Mouse (Mus musculus) CD4-positive, CD25-positive, alpha-beta regulatory T cell, adult 2 months (primary cell): ENCODE measurements around the gene Zfp874b.
"Not testable (repeated sequence)": the region's sequence is repeated elsewhere in the genome, so short reads cannot be mapped to it uniquely, and the experiment has no call there.

Experiments
- DNase-seq: peaks from one replicate; pipeline ENCODE4 v3.0.0-alpha.2; 2012; ENCODE audit warnings: low read depth, low spot score

Zfp874b gene

DNA sequence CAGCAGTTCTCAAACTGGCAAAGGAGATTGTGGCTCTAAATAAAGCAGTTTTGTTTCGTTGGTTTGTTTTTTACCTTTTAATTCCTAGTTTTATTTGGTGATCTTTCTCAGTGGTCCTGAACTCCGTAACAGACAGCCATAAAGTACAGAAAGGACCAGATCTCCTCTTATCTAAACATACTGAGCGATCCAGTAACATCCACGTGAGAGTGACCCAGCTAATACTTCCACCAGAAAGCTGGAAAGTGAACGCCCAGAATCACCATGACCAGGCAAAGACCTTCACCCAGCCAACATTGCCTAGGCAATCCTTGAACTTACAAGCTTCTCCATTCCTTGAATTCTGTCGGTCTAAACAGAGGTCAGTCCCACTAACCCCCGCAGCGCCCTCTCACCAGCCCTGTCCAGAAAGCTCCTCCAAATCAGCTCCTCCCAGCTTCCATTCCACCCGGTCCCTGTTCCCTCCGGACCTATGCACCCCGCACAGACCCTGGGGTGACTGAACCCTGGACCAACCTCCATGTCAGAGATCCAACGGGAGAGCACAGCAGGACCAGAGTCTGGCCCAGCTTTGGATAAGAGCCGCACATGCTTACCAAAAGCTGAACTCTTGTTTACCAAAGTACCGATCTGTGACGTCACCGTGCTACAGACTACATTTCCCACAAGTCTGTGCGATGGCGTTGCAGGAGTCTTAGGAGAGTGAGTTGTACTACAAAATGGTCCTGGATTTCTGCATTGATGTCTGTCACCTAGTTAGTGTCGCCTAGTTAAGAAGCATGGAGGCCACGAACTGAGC is at the start of gene Zfp874b:
Gene Zfp874b (minus strand): TSS at position 634 of the 799 bp plus-strand sequence.
- peak; percentile 94 for DNase-seq

DNA sequence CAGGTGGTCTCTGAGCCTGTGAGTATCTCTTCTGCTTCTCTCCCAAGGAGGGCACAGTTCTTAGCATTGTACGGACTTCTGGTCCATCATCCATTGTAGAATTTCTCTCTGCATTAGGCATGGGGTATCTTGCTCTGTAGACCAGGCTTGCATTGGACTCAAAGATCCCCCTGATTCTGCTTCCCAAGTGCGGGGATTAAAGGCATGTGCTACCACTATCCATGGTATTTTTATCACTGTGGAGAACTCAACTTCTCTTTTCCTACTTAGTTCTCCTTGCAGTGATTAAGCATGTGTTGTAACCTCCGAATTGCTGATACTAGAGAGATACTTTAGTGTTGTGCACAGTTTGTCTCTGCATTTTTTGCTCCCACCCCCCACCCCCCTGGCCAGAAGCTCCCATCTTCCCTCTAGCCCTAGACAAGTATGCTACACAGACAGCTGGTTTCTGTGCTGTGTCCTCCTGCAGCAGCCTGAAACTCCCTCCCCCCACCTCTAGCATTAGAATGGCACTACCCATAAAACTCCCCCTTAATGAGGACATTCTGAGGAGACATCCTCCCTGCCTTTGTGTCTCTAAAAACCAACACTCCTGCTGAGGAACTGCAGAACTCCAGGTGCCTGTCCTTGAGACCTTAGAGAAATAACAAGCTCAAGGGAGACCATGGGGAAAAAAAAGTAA is 43.1 kb upstream of the Zfp874b start:
- DNase-seq, result no peak

DNA sequence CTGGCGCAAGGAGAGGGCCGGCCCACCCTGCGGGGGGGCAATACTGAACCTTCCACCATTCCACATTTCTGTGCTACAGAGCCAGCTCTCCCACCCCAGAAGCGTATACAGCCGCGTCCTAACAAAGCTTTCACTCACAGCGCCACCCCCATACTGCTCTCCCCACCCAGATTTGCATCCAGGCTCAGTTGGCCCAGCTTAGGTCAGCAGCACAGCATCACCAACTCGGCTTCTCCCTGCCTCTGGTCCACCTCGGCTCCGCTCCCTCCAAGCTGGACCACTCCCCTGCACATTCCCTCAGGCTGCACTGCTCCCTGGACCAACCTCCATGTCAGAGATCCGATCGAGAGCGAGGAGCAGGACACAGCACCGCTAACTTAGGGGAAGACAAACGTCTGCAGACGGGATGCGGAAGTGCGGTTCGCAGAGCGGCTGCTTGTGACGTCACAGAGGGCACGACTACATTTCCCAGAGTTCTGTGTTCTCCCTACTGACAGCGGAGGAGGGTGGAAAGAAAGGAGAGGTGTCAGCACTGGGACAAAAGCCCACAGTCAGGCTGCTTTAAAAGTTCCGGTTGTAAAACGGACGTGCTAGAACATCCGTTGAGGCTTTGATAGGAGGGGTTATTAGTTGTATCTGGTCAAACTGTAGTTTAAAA is 41.8 kb upstream of the Zfp874b start, which contains the start of the genes Gm26965 and Zfp87:
Gene Gm26965 (minus strand): TSS at position 399 of the 658 bp plus-strand sequence.
Gene Zfp87 (minus strand): TSS at position 425 of the 658 bp plus-strand sequence.
- peak; percentile 96 for DNase-seq

DNA sequence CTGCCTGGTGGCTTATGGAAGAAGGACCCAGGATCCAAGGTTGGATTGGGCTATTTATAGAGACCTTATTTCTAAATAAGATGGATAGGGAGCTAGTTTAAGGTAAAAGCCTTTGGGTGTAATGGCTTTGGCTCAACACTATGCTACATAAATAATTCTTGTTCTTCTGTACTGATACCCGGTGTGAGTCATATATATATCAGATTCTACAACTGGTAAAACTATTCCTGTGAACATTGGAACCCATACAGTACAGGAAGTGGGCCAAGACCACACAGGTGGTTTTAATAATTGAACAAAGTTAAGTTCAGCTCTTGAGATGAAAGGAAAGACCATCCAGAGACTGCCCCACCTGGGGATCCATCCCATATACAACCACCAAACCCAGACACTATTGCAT is 16.9 kb upstream of the Zfp874b start:
- no peak for DNase-seq

DNA sequence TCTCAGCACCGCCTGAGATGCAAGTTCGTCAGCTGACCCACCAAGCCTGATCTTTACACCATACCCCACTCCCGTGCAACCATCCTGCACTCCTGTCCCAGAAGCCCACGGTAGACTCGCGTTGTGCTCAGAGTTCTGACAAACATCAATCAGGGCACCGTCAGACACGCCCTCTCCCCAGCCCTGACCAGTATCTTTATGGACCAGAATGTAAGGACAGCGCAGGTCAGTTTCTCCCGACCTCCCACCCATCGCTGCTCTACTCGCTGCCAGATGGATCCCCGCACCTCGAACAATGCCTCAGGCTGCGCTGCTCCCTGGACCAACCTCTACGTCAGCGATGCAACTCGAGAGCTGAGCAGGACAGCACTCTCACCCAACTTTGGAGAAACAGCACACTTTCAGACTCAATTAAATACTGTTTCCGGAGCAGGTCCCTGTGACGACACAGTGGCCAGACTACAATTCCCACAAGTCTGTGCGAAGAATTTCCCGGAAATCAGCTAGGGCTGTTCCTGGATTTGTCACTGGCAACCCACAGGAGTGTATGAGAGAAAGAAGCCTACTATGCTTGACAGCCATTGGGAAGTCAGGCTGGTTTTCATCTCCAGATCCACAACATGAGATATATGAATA is 16.1 kb upstream of the Zfp874b start, which contains the start of gene Zfp58:
Gene Zfp58 (minus strand): TSS at position 472 of the 636 bp plus-strand sequence.
- DNase-seq, result peak; percentile 89

DNA sequence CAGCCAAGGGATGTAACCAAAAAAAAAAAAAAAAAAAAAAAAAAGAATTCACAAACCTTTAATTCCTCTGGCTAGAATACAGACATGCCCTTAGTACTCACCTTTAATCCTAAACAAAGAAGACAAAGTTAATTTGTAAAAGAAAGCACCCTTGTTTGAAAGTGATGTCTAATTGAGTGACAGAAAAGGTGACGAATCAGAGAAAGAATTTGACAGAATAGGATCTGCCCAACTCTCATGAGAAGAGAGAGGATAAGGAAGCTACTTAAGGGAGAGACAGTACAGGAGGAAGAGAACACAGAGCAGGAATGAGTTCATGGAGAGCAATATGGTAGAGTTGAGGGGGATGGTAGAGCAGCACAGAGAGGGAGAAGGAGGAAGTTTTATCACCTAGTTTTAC is 11.6 kb upstream of the Zfp874b start:
- DNase-seq, result no peak

DNA sequence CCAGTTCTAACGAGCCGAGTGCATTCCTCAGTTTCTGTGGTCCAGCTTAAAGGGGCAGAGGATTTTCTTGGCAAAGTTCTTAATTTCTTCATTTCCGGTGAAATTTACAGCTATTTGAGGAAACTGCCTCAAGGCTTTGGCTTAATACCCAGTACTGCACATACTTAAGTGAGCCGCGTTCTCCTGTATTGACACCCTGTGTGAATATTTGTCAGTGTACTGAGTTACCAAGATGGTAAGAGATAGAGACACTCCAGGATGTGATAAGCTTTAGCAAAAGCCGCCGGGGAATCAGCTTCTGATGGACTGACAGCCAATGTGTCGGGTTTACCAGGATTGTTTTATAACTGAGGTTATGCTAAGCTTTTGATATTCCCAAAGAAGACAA is 360 bp upstream of the Zfp874b start:
- no peak for DNase-seq

DNA sequence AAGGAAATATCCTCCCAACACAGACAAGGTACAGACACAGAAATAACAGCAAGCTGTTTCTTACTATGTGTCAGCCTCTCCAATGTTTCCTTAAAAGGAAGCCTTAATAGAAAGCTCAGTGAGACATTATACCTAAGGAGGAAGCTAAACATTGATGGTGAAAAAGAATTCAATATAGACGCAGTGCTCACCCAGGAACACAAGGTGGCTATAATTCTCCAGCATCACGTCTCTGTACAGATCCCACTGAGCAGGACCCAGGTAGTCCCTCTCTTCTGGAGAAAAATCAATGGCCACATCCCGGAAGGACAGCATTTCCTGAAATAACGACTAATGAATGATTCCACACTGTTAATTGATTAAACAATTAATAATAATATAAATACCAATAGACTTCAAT is 2.5 kb downstream of the Zfp874b start:
- peak; percentile 14 for DNase-seq

DNA sequence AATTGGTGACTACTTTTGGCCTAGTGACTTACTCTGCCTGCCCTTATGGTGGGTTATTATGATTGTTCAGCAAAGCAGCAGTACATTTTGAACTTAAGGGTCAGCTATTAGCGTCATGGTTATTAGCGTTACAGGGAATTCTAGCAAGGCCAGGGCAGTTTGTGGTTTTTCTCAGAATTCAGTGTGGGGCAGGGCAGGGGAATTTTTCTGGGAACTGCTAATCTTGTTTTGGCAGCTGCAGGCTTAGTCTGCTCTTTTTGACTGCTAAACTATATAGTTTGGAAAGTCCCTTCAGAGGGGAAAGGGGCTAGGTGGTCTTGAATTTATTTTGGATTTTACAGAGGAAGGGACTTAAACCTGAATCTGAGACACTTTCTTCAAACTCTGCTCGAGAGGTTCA is 14.8 kb downstream of the Zfp874b start:
- DNase-seq, result no peak

DNA sequence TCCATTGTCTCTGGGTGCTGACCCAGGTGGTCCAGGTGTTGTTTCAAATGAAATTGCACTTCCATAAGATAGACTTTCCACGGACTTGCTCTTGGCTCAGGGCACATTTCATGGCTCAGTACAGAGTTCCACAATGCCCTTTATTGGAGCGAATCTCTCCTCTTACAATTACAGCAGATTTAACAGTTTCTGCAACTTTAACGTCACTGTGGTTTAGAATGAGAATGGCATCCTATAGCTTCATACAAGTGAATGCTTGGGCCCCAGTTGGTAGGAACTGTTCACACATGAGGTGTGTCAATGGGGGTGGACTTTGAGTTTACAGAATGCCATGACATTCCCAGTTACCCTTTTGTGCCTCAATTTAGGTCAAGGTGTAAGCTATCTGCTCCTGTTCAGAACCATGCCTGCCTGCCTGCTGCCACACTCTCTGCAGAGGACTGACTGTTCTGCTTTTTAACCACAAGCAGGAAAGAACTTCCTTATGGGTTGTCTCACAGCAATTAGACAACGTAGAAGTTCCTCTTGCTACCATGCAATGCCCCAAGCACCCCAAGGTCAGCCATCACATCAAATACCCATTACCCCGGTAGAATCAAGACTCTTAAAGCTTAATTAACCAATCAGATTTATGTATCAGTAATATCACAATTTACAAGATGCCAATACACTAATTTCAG is 20.4 kb downstream of the Zfp874b start:
- not testable (repeated sequence) for DNase-seq

DNA sequence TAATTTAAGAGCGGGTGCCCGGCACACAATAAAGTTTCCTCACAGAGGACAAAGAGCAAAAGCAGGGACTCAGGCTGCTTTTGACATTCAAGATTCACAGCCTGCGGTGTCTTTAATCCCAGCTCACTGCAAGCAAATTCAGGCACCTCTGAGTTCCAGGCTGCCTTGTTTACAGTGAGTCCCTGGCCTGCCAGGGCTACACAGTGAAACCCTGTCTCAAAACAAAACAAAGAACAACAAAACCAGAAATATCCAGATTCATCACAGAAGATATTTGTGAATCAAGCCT is 32.1 kb downstream of the Zfp874b start:
- no peak for DNase-seq

DNA sequence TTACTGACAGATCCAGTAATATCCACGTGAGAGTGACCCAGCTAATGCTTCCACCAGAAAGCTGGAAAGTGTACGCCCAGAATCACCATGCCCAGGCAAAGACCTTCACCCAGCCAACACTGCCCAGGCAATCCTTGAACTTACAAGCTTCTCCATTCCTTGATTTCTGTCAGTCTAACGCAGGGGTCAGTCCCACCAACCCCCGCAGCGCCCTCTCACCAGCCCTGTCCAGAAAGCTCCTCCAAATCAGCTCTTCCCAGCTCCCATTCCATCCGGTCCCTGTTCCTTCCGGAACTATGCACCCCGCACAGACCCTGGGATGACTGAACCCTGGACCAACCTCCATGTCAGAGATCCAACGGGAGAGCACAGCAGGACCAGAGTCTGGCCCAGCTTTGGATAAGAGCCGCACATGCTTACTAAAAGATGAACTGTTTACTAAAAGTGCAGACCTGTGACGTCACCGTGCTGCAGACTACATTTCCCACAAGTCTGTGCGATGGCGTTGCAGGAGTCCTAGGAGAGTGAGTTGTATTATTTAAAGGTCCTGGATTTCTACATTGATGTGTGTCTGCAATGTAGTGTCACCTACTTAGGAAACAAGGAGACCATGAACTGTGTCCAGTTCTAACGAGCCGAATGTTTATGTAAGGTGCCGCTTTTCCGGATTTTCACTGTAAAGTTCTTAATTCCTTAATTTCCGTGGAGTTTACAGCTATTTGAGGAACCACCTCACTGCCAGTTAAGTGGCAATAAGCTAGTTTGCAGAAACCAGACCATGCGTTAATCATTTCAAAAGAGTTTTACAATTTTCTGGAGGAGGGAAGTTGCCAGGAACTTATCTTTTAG is 32.7 kb downstream of the Zfp874b start, which contains the start of gene Zfp874a:
Gene Zfp874a (minus strand): TSS at position 453 of the 849 bp plus-strand sequence.
- peak; percentile 93 for DNase-seq

DNA sequence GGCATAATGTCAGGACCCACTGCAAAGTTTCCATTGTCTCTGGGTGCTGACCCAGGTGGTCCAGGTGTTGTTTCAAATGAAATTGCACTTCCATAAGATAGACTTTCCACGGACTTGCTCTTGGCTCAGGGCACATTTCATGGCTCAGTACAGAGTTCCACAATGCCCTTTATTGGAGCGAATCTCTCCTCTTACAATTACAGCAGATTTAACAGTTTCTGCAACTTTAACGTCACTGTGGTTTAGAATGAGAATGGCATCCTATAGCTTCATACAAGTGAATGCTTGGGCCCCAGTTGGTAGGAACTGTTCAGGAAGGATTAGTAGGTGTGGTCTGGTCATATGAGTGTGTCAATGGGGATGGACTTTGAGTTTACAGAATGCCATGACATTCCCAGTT is 47.0 kb downstream of the Zfp874b start:
- DNase-seq, result not testable (repeated sequence)

DNA sequence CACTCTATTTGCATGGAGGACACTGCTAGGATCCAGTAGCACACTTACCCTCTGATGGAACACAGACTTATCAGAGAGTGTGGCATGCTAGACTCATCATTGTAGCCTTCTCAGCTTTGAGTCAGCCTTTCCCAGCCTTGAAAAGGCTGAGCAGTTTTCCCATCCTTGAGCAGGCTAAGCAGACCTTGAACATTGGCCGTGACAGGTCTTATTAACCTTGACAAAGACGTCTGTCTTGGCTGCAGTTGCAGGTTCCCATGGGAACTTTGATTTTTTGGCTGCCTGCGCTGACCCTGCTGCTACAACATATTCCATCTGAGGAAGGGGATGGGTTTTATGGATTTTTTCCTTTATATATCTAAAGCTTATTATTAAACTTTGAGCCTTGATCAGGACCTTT is 55.9 kb downstream of the Zfp874b start:
- DNase-seq, result no peak

DNA sequence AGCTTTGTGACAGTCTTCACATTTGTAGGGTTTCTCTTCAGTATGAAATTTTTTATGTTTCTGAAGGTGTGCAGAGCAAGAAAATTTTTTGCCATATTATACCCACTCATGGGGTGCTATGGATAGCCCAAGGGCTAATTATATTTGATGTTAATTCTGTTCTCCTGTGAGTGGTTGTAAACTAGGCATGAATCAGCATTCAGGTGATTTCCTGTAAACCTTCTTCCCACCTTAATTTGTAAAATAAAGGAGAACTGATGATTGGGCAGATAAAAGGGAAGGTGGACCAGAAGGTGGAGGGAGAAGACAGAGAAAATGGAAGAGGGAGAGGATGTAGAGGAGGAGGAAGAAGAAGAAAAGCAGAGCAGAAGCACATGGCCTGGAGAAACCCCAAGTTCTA is 58.4 kb downstream of the Zfp874b start:
- DNase-seq, result not testable (repeated sequence)

DNA sequence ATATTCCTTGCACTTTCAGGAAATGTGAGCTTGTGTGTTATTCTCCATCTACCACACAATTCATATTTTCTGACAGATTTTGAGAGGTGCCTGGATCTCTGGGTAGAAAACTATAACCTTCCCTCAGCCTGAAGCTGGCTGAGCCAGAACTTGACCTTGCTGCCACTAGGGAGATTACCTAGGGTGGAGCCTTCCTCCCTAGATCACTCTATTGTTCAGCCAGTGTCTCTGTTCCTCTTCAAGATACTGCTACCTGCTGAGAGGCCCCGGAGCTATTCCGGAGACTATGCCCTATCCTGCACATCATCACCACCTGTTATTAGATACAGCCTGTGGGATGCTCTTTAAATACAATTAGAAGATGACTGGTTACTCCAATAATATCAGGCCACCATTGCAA is 61.5 kb downstream of the Zfp874b start:
- not testable (repeated sequence) for DNase-seq
